Mouse (Mus musculus): Measurements from ENCODE around the gene Spint5. TPM values are rescaled to one million over a fixed set of nuclear protein-coding genes. Genes with fewer than 3 reads are reported as not detected.
A peak's percentile ranks its signal among the peaks of the same experiment; 100 is the strongest.

The Spint5 gene
- total and polyA plus RNA-seq, 3 experiments: not detected

DNA sequence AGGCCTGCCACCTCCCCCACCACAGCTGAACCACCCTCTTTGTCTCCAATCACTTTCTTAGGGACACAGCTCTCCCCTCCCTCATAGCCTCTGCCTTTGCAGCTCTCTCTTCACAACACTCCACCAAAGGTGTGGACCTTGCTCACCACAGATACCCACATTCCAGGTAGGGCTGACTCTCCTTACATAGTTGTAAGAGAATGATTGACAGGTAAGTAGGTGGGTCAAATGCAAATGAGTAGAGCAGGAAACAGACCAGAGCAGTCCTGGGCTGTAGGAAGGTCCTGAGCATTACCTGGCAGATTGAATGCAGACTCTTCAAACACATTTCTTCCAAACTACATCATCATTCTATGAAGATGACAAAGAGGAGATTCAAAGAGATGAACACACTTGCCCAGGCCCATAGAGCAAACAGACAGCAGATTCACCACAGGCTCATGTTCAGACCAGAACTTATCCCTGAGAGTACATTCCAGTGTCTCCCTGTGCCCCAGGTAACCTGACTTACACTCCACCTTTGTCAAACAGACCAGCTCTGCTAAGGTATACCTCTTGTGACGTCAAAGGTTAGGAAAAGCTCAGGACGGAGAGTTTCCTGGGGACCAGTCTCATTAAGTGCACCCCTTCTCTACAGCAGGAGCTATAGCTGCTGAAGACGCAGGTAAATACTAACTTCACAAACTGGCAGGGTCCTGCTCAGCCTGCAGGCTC lies 22.4 kb downstream of the Spint5 start:
- H3K27me3 ChIP-seq (ENCODE audit: control insufficient read depth in 1 of 2, insufficient read depth in 2 of 2, low read length in 2 of 2): peaks cover 0 to 6% of the 10 kb centered on the region in 2 experiments; a peak in 2 of 4 replicates

DNA sequence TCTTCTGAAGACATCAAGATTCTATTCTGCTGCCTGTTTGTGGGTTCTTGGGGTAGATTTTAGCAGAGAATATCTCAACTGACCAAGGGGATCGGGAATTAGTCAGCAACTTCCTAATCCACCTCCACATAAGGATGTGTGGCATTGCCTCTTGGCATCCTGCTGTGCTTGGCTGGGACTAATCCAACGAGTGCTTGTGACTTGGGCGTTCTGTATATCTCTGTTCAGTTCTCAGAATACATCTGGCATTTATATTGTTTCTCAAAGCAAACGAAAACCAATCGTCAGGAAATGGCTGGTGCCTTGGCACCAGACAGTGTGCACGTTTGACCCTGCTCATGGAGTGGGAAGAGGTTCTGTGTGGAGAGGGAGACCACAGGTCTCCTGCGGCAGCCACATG lies 24.8 kb downstream of the Spint5 start:
- H3K9me3 ChIP-seq (replicated peaks; ENCODE audit: insufficient read depth, low read length): no peaks in the 10 kb centered on the region
- H3K36me3 ChIP-seq (ENCODE audit: control insufficient read depth in 1 of 2, insufficient read depth in 2 of 2, low read length in 2 of 2): peaks cover 0 to 7% of the 10 kb centered on the region in 2 experiments; a peak in 2 of 4 replicates
- H3K27me3 ChIP-seq (ENCODE audit: control insufficient read depth in 1 of 2, insufficient read depth in 2 of 2, low read length in 2 of 2): peaks cover 0 to 6% of the 10 kb centered on the region in 2 experiments; a peak in 2 of 4 replicates
- H3K9ac ChIP-seq (ENCODE audit: control insufficient read depth, low read depth, low read length, poor library complexity, severe bottlenecking): no peak overlapping the region
- TF ChIP-seq RCOR1 (IDR thresholded peaks at IDR 0.05; ENCODE audit: low read depth, low read length): no peak
- TF ChIP-seq EP300 (IDR thresholded peaks at IDR 0.05; ENCODE audit: low read depth in 1 of 2, low read length in 2 of 2): peak in 1 of 2 experiments; percentile 33; a peak in 1 of 4 replicates
- no peak for TF ChIP-seq MAX (IDR thresholded peaks at IDR 0.05; ENCODE audit: low read length)
- no peak for TF ChIP-seq GABPA (IDR thresholded peaks at IDR 0.05; ENCODE audit: low read depth, low read length)
- no peak for TF ChIP-seq GATA1 (IDR thresholded peaks at IDR 0.05; ENCODE audit: low read depth, low read length)
- no peak overlapping the region for H3K27ac ChIP-seq (ENCODE audit: control insufficient read depth, low read depth, low read length)
- no peak for DNase-seq (ENCODE audit: low read depth, low spot score)
- H3K4me3 ChIP-seq (ENCODE audit: control insufficient read depth in 1 of 2, insufficient read depth in 1 of 2, low read depth in 2 of 2, low read length in 2 of 2): no peak overlapping the region
- no peaks in the 10 kb centered on the region for H3K79me2 ChIP-seq (ENCODE audit: control insufficient read depth, insufficient read depth, low read length, poor library complexity)
- H3K4me1 ChIP-seq (ENCODE audit: control insufficient read depth in 1 of 2, insufficient read depth in 2 of 2, low read length in 2 of 2): peaks cover 9 to 14% of the 10 kb centered on the region in 2 experiments

More for the DNA sequence above, 22.4 kb downstream of the Spint5 start:
- H3K4me3 ChIP-seq (ENCODE audit: control insufficient read depth in 1 of 2, insufficient read depth in 1 of 2, low read depth in 2 of 2, low read length in 2 of 2): no peak overlapping the region
- TF ChIP-seq POLR2AphosphoS2 (IDR thresholded peaks at IDR 0.05; ENCODE audit: low read length): no peak
- no peak for TF ChIP-seq MYC (IDR thresholded peaks at IDR 0.05; ENCODE audit: low read depth, low read length)
- no peak for TF ChIP-seq JUND (IDR thresholded peaks at IDR 0.05; ENCODE audit: low read depth, low read length)
- no peak for TF ChIP-seq NRF1 (IDR thresholded peaks at IDR 0.05; ENCODE audit: insufficient read depth, low read depth, low read length, poor library complexity, severe bottlenecking)
- no peak for TF ChIP-seq RCOR1 (IDR thresholded peaks at IDR 0.05; ENCODE audit: low read depth, low read length)
- no peak for TF ChIP-seq MAFK (IDR thresholded peaks at IDR 0.05; ENCODE audit: borderline replicate concordance, low read depth, low read length)
- no peak for TF ChIP-seq SMC3 (IDR thresholded peaks at IDR 0.05; ENCODE audit: low read depth, low read length)
- TF ChIP-seq ZC3H11A (IDR thresholded peaks at IDR 0.05; ENCODE audit: low read depth, low read length): no peak
- TF ChIP-seq POLR2AphosphoS5 (IDR thresholded peaks at IDR 0.05; ENCODE audit: borderline replicate concordance, low read depth, low read length): no peak
- no peak for TF ChIP-seq RAD21 (IDR thresholded peaks at IDR 0.05; ENCODE audit: low read depth, low read length)
- no peaks in the 10 kb centered on the region for H3K36me3 ChIP-seq (ENCODE audit: control insufficient read depth in 1 of 2, insufficient read depth in 2 of 2, low read length in 2 of 2)
- no peak overlapping the region for H3K9ac ChIP-seq (ENCODE audit: control insufficient read depth, low read depth, low read length, poor library complexity, severe bottlenecking)
- H3K9me3 ChIP-seq (replicated peaks; ENCODE audit: insufficient read depth, low read length): no peaks in the 10 kb centered on the region
- DNase-seq (ENCODE audit: low read depth, low spot score): no peak
- H3K27ac ChIP-seq (ENCODE audit: control insufficient read depth, low read depth, low read length): no peak overlapping the region
- no peaks in the 10 kb centered on the region for H3K79me2 ChIP-seq (ENCODE audit: control insufficient read depth, insufficient read depth, low read length, poor library complexity)
- H3K4me1 ChIP-seq (ENCODE audit: control insufficient read depth in 1 of 2, insufficient read depth in 2 of 2, low read length in 2 of 2): peaks cover 2 to 3% of the 10 kb centered on the region in 2 experiments; a peak in 1 of 4 replicates

Measured in MEL (cell line).